Comparison of ENCODE assay signal across 9 mouse cellular contexts in genomic region chr3:34639031-34639872, GRCm38 (mm10). TPM values are rescaled to one million over a fixed set of nuclear protein-coding genes. Genes with fewer than 3 reads are reported as not detected.
DNase-seq lines count a peak whose midpoint lies in the region; ATAC-seq and TF ChIP-seq lines count a peak whose summit lies in the region.
"Had no signal": no experiment of that assay in that cellular context is flagged by ENCODE, and none has a peak within 500 bp of the region (broad histone marks: within the 10 kb centered on the region; RNA-seq: fewer than 3 reads in every experiment).

No protein-coding gene starts in this region.

- WGBS in lung, adult 2 months, result 8% methylated on average over 24 of the region's 24 CpGs
- 4% methylated on average over 24 of the region's 24 CpGs for WGBS in forebrain, embryonic 10.5 days
- 5% methylated on average over 24 of the region's 24 CpGs for WGBS in limb, embryonic 15.5 days

- TF ChIP-seq CTCF in lung, adult 2 months (IDR thresholded peaks at IDR 0.05; ENCODE audit: insufficient read depth, low read length), result peak; percentile 55

- H3K27ac ChIP-seq in forebrain, embryonic 10.5 days, result peak overlapping the region; percentile 92
- no peak overlapping the region for H3K27ac ChIP-seq in limb, embryonic 15.5 days

- 0 out of 2 replicates have a peak overlapping the region, but pooled peaks have one; percentile 0 for H3K4me2 ChIP-seq in limb, embryonic 15.5 days

- peaks cover 89% of the 10 kb centered on the region for H3K27me3 ChIP-seq in forebrain, embryonic 10.5 days (ENCODE audit: poor library complexity, severe bottlenecking)
- peaks cover 86% of the 10 kb centered on the region for H3K27me3 ChIP-seq in limb, embryonic 15.5 days

- peak; percentile 41 for DNase-seq in adrenal gland, postnatal 10 days
- DNase-seq in adrenal gland, adult 18-20 months (ENCODE audit: low spot score in 2 of 2), result no peak
- no peak for DNase-seq in lung, adult 2 months
- no peak for DNase-seq in lung, adult 18-20 months
- peak; percentile 74 for DNase-seq in forebrain, embryonic 10.5 days (ENCODE audit: extremely low spot score, low spot score)
- no peak for DNase-seq in natural killer cell, adult 2 months (ENCODE audit: low spot score in 2 of 2)
- no peak for DNase-seq in urinary bladder, adult 2 months (ENCODE audit: low spot score)

- H3K4me3 ChIP-seq in lung, adult 2 months (replicated peaks; ENCODE audit: extremely low read depth, low read depth, low read length), result no peak overlapping the region
- peak overlapping the region; percentile 57 for H3K4me3 ChIP-seq in forebrain, embryonic 10.5 days
- H3K4me3 ChIP-seq in limb, embryonic 15.5 days, result no peak overlapping the region

- no peak overlapping the region for H3K9ac ChIP-seq in limb, embryonic 15.5 days

- no peaks in the 10 kb centered on the region for H3K9me3 ChIP-seq in forebrain, embryonic 10.5 days
- H3K9me3 ChIP-seq in limb, embryonic 15.5 days, result no peaks in the 10 kb centered on the region

- ATAC-seq in limb, embryonic 15.5 days (ENCODE audit: insufficient number of reproducible peaks, low FRiP score, low TSS enrichment, low read depth), result no peak

- no peaks in the 10 kb centered on the region for H3K36me3 ChIP-seq in forebrain, embryonic 10.5 days (replicated peaks)
- no peaks in the 10 kb centered on the region for H3K36me3 ChIP-seq in limb, embryonic 15.5 days

- no peaks in the 10 kb centered on the region for H3K4me1 ChIP-seq in lung, adult 2 months (ENCODE audit: control insufficient read depth, insufficient read depth, low read length)
- peaks cover 82% of the 10 kb centered on the region for H3K4me1 ChIP-seq in forebrain, embryonic 10.5 days
- peaks cover 22% of the 10 kb centered on the region for H3K4me1 ChIP-seq in limb, embryonic 15.5 days

- no peak for TF ChIP-seq POLR2A in lung, adult 2 months (IDR thresholded peaks at IDR 0.05; ENCODE audit: borderline replicate concordance, extremely low read depth, low read depth, low read length)

RNA-seq across cellular contexts. Expression of gene Sox2, which starts 11.0 kb away (rescaled TPM):
- total RNA-seq in adrenal gland, postnatal 10 days (2021), result under 1 TPM; 0.45 TPM
- total RNA-seq in adrenal gland, adult 18-20 months (2021), result under 1 TPM; 0.22 to 0.30 TPM
- polyA plus RNA-seq in lung, adult 2 months (2012; rRNA removed), result 14.2 and 16.0 TPM in 2 replicates
- polyA plus RNA-seq in forebrain, embryonic 10.5 days (2016; fragmentation: Nextera tagmentation; extraction: Ambion mirVana), result 29.2 and 29.3 TPM in 2 replicates
- 0.38 TPM in 2 replicates for polyA plus RNA-seq in limb, embryonic 15.5 days (2015; fragmentation: Nextera tagmentation; extraction: Ambion mirVana)
- 1.4 and 1.9 TPM in 2 replicates for polyA plus RNA-seq in urinary bladder, adult 2 months (2012; rRNA removed)
- polyA plus RNA-seq: gonadal fat pad, adult 2 months had no signal

Comparison
In these comparisons a context has a peak if more than half of its experiments do, and no peak if none do; other contexts are left out.
1. DNase-seq: peak in adrenal gland, postnatal 10 days (single experiment) and forebrain, embryonic 10.5 days (single experiment); none in adrenal gland, adult 18-20 months (0 of 2), lung, adult 2 months (single experiment), lung, adult 18-20 months (0 of 2), natural killer cell, adult 2 months (0 of 2) and urinary bladder, adult 2 months (single experiment).